Mouse (Mus musculus): Measurements from ENCODE around the gene Exoc3l2.

DNA sequence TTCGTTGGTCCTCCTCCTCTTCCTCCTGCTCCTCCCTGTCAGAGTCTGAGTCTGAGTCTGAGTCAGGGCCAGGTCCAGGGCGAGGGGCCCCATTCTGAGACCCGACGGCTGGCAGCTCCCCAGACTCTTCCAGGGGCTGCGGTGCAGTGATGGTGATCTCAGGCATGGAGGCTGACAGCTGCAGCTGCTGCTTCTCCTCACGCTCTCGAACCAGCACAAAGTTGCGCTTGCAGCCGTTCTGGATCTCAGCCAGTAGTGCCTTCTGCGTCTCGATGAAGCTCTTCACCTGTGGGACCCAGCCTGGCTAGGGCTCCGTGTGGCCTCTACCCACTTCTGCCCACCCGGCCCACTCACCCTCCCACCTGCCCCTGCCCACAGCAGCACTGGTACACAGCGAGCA is 69.1 kb downstream of the Exoc3l2 start:
- TF ChIP-seq POLR2A (IDR thresholded peaks at IDR 0.05; ENCODE audit: control insufficient read depth, extremely low read depth, insufficient read depth, low read length, poor library complexity) = no peak
- TF ChIP-seq CTCF (IDR thresholded peaks at IDR 0.05; ENCODE audit: borderline replicate concordance, control insufficient read depth, extremely low read depth, insufficient read depth, low read length, poor library complexity) = no peak

Measured in thymus, adult 2 months (tissue).